Mouse (Mus musculus) left cerebral cortex, postnatal 36 days (tissue): ENCODE data around the gene L3mbtl2. TPM values are rescaled to one million over a fixed set of nuclear protein-coding genes. Genes with fewer than 3 reads are reported as not detected.

ENCODE experiments used
- DNase-seq, 2 experiments: peaks; one replicate each; pipeline ENCODE4 v3.0.0; 2021 to 2022; ENCODE audit warnings: low spot score in 2 of 2, mixed read lengths in 1 of 2
- intact Hi-C: fragments of 180-260 bp; cut with DNase I; formaldehyde crosslinking; loops from one replicate; pipeline ENCODE4 v1.15.1; 2025
- total RNA-seq, 2 experiments: library from RNA; stranded (reverse); gene quantifications; 2 replicates each; pipeline ENCODE4 v1.2.3; 2021

L3mbtl2 gene
- total RNA-seq, 2 experiments from 2014 or later: 35.4 to 36.4 TPM

DNA sequence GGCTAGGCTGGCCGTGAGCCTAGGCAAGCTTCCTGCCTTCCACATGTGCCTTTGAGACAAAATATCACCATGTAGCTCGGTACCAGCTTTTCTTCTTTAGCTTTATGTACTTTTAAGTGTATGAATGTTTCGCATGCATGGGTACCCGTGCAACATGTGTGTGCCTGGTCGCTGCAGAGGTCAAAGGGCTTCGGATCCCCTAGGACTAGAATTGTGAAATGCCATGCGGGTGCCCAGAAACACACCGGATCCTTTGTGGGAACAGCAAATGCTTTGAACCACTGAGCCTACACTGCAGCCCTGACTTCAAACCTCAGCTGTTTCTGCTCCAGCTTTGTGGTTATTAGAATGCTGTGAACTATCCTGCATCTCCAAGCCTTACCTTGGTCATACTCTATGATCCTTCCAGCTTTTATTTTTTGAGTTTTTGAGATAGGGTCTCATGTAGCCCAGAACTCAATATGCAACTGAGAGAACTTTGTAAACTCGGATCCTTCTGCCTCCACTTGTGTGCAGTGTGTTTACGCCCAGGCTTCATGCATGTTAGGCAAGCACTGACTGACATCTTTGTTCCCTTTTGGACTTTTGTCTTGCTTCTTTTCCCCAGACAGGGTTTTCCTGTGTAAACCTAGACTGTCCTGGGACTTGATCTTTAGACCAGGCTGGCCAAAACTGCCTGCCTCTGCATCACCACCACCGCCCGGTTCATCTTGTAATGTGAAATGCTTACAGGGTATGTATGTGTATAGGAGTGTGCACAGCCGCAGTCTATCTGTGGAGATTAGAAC lies 38.8 kb downstream of the L3mbtl2 start:
- no peak for DNase-seq
- intact Hi-C loops: no loop called here

DNA sequence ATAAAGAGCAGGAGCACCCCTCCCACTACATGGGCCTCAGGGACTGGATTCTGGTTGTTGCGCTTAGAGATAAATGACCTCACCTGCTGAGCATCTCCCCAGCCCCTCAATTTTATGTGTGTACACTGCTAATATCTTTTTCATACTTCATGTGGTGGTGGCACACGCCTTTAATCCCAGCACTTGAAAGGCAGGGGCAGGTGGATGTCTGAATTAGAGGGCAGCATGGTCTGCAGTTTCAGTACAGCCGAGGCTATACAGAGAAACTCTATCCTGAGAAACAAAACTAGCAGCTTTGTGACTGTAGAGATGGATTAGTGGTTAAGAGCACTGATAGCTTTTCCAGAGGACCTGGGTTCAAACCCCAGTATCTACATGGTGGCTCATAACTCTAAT lies 39.4 kb downstream of the L3mbtl2 start:
- intact Hi-C loops: no loop called here
- no peak for DNase-seq

DNA sequence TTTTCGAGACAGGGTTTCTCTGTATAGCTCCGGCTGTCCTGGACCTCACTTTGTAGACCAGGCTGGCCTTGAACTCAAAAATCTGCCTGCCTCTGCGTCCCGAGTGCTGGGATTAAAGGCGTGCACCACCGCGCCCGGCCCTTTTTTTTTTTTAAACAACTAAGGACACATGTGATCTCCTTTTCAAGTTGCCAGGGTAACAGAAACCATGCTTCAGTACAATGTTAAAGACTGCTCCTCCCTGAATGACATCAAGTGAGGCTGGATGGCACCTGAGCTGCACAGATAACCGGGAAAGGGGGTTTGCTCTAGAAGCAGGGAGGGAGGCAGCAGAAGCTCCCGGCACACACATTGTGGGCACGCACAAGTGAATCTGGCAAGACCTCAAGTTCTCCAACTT lies 45.3 kb downstream of the L3mbtl2 start:
- intact Hi-C loops: no loop called here
- DNase-seq: no peak

DNA sequence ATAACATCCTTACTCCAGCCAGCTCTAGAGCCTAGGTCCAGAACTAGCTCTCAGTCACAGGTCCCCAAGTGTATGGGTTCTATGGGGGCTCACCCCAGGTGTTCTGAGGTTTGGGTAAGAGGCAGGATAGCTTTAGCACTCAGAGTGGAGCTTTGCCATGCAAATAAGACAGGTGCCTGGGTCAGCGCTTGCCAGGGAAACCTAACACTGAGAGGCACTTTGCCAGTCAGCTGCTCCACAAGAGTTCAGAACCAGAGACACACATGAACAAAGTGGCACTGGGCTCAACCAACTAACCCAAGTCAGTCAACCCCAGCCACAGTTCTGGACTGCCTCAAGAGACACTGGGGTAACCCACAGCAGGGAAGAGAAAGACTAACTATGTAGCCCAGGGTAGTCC lies 46.0 kb downstream of the L3mbtl2 start:
- DNase-seq: no peak
- intact Hi-C loops: no loop called here

DNA sequence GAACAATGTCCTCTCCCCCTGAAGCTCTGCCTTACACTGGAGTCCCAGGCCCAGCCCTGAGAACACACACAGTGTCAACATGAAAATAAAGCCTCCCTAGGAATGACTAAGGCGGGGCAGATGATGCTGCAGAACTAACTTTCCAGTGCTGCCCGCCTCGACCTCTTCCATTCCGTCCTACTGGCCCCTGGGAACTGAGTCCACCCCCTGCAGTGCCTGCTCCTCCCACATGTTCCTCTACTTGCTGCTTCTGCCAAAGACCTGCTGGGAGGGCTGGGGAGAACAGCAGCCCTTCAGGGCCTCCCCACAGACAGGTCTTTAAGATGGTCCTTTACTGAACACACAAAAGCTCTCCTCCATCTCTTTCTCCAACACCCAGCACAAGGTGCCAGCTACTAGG lies 47.1 kb downstream of the L3mbtl2 start:
- no peak for DNase-seq
- intact Hi-C loops: no loop called here

DNA sequence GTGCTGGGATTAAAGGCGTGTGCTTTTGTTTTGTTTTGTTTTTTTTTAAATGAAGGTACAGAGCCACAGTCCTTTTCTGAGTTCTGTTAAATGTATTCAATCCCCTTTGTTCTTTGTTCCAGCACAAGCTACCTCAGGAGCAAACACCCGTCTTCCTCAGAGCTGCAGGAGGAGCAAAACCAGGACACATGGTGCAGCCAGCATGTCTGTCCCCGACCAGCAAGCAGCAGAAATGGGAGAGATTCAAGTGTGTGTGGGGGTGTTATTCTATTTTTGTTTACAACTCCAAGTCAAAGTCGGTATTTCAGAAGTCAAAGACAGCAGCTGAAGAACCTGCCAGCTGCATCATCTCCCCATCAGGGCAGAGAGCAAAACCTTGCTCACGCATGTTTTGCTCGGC lies 50.1 kb downstream of the L3mbtl2 start:
- intact Hi-C loops: no loop called here
- DNase-seq: no peak

DNA sequence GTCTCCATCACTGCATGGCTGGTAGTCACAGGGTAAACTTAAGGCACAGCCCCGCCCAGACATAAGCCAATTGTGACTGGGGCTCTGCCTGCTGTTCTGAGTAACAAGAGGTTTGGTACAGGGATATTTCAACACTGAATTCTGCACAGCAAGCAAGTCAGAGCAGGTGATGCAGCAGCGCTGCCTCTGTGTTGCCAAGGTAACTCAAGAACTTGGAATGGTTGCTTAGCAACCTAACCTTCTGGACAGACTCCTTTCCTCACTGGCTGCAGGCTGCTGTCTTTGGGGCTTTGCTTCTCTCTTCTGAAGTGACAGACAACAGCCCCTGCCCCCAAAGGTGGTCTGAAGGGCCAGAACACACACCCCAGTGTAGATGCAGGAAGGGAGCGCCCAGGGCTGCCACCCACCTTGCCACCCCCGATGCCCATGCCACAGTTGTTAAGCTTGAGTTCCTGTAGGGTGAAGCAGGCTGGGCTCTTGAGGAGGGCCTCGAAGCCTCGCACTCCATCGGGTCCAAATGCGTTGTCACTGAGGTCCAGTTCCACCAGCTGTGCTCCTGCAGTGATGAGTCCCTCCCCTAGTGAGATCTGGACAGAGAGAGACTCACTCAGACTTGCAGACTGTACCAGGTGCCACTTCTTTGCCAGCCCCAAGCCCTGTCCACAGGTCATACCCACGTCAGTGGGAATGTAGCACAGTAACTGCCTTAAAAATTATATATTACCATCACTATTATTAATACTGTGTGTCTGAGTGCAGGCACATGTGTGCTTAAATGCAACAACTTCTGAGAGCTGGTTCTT lies 54.8 kb downstream of the L3mbtl2 start:
- intact Hi-C loops: no loop called here
- DNase-seq: peak; percentile 46 to 50

DNA sequence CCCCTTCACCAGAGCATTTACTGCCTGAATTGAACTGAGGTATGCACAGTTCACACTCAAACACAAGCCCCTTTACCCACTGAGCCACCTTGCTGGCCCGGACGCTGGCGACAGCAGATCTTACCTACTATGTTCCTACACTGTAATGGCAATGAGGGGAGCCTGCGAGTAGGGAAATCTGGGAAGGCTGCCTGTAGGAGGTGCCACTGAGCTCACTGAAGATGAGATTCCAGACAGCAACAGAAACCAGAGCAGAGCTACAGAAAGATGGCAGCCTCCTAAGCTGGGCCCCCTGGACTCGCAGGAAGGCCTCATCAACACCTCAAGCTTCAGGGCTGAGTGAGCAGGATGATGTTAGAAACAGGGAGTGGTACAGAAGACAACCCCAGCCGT lies 55.4 kb downstream of the L3mbtl2 start:
- DNase-seq: no peak
- intact Hi-C loops: no loop called here

DNA sequence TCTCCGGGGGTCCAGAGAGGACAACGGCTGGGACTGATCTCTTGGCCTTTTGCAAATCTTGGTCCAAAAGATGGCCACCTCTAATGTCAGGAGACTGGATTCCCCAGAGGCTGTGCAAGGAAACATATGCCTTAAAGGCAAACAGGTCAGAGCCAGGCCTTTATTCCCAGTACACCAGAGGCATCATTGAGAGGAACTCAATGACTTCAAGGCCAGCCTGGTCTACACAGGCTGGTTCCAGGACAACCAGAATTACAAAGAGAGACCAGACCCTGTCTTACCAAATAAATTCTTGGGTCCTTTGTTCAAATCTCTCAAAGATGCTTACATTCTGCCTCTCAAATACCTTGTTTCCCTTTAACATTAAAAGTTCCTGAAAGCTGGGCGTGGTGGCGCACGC lies 58.7 kb downstream of the L3mbtl2 start:
- intact Hi-C loops: no loop called here
- no peak for DNase-seq

DNA sequence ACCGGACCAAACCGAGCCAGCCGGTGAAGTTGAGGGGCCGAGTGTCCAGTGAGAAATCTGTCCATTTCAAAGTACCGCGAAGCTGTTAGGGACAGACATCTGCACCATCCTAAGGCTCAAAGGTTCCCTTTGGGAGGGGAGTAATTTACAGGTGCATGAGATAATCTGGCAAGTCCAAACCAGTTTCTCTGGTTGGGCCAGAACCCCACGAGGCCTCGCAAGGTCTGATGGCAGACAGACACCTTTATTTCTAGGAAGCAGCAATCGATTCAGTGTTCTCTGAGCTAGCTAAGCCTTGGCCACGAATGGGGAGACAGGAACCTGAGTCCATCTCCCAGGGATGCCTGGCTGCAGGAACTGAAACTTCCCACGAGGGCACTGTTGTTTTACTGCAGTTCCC lies 60.0 kb downstream of the L3mbtl2 start:
- no peak for DNase-seq
- intact Hi-C loops: no loop called here

DNA sequence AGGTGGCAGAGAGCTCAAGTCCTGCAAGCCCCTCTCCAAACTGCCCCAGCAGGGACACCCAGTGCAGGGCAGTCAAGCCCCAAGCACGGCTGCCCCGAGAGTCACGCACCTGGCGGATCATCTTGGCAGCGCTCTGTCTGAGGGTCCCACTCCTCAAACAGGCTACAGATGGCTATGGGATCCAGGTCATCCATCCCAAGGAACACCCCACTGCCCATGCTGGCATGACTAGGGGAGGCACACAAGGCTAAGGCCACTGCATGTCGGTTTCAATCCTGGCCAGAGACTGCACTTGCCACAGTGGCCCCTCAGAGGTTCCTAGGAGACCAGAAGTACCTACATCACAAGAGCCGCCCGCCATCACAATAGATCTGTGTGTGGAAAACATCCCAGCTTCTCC lies 62.3 kb downstream of the L3mbtl2 start:
- intact Hi-C loops: no loop called here
- no peak for DNase-seq

DNA sequence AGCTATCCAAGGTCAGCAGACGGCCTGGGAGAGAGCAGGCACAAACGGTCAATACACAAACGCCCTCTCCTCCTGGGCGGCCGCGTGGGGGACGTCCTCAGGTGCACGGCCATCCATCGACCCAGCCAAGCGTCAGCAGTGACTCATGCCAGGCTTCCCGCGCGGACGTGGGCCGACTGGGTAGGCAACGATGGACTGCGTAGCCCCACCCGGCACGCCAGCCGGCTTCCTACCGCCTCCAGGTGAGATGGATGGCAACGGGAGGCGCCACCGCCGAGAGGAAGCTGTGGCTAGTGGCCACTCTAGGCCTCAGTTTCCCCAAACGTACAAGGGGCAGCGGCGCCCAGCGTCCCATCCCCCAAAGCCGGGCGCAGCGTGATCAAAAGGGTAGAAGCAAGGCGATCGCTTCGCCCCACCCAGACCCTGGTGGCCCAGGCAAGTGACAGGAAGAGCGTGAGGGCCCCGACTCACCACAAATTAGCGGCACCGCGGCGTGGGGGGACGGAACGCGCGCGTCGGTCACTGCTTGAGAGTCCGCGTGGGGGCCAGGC lies 65.6 kb downstream of the L3mbtl2 start:
- intact Hi-C loops: no loop called here
- DNase-seq: peak; percentile 75 to 83

DNA sequence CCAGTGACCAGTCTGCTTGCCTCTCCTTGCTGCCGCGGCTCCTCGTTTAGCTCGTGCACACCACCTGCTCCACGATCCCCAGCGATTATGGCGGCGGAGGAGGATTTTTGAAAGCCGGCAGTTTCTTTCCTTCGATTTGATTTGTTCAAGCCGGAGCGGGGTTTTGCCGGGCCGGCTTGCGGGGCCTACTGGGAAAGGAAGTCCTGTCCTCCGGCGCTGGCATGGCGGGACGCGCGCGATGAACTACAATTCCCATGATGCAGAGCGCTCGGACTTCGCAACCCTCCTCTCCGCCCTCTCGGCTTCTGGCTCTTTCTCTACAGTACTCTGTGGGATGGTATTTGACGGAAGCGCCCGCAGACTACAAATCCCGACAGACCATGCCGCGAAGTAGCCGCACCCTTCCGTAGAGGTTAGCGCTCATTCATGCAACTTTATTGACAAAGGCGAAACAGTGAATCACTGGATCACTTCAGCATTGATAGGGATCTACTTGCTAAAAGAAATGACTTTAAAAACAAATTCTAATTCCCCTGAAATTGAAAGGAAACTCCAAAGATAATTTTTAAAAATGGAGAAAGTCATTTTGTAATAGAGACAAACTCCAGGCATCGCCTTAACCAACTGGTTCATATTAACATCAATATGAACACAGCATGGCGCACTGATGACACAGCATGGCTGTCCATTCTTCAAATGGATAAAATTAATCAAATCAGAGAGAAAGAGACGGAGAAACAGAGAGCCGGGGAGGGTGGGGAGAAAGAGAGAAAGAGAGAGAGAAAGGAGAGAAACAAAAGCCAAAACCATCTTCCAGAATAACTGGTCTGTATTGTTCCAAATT lies 66.3 kb downstream of the L3mbtl2 start:
- intact Hi-C loops: no loop called here
- peak; percentile 99 for DNase-seq

DNA sequence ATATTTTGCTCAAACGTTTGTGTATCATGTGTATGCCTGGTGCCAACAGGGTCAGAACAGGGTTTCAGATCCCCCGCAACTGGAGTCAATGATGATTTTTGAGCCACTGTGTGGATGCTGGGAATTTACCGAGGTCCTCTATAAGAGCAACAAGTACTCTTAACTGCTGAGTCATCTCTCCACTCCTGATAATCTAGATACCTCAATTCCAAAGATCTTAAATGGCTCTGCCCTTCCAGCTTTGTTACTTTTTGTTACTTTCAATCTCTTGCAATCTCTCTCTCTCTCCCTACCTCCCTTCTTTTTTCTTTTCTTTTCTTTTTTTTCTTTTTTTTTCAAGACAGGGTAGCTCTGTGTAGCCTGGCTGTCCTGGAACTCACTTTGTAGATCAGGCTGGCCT lies 71.4 kb downstream of the L3mbtl2 start:
- DNase-seq: no peak
- intact Hi-C loops: no loop called here

Other genes starting within 250 kb of the L3mbtl2 start
- 100 to 1,000 TPM; 134 to 137 TPM for gene Rbx1, start 197.6 kb upstream of the L3mbtl2 start, total RNA-seq
- gene Ep300, start 78.5 kb upstream of the L3mbtl2 start, total RNA-seq: 10 to 100 TPM; 68.3 to 82.0 TPM
- gene Chadl, start 33.4 kb downstream of the L3mbtl2 start, total RNA-seq: 10 to 100 TPM; 17.3 to 20.8 TPM
- gene Zc3h7b, start 81.2 kb downstream of the L3mbtl2 start, total RNA-seq: 100 to 1,000 TPM; 177 to 182 TPM
- gene Rangap1, start 81.6 kb downstream of the L3mbtl2 start, total RNA-seq: 100 to 1,000 TPM; 206 to 228 TPM
- gene Tef, start 138.5 kb downstream of the L3mbtl2 start, total RNA-seq: 100 to 1,000 TPM; 244 to 267 TPM
- gene Tob2, start 194.9 kb downstream of the L3mbtl2 start, total RNA-seq: 10 to 100 TPM; 26.4 to 37.6 TPM
- 10 to 100 TPM; 31.0 to 36.3 TPM for gene Phf5a, start 208.0 kb downstream of the L3mbtl2 start, total RNA-seq
- gene Aco2, start 208.4 kb downstream of the L3mbtl2 start, total RNA-seq: 100 to 1,000 TPM; 425 to 455 TPM